21 mouse cellular contexts compared by ENCODE assay signal in genomic region chr3:100506715-100507114, GRCm38 (mm10). TPM values are rescaled to one million over a fixed set of nuclear protein-coding genes. Genes with fewer than 3 reads are reported as not detected.
A peak's percentile ranks its signal among the peaks of the same experiment; 100 is the strongest.
DNase-seq lines count a peak whose midpoint lies in the region; ATAC-seq lines count a peak whose summit lies in the region.
"Had no signal": no experiment of that assay in that cellular context is flagged by ENCODE, and none has a peak within 500 bp of the region (broad histone marks: within the 10 kb centered on the region; RNA-seq: fewer than 3 reads in every experiment).

No protein-coding gene starts in this region.

- DNase-seq in embryo, embryonic 10.5 days (ENCODE audit: low spot score): peak; percentile 30
- DNase-seq in embryo, embryonic 11 days: no peak
- peak; percentile 27 for DNase-seq in embryonic facial prominence, embryonic 10.5 days (ENCODE audit: low spot score)
- DNase-seq in heart, adult 18-20 months: no peak
- DNase-seq: cerebellum, adult 9-11 months; kidney, postnatal 4 days; right cerebral cortex, postnatal 4 days had no signal

- H3K4me1 ChIP-seq in embryonic facial prominence, embryonic 10.5 days: peaks cover 9% of the 10 kb centered on the region; the same call in 1 of the 2 replicates
- peaks cover 11% of the 10 kb centered on the region for H3K4me1 ChIP-seq in liver, embryonic 12.5 days
- H3K4me1 ChIP-seq in forebrain, embryonic 13.5 days: no peaks in the 10 kb centered on the region
- H3K4me1 ChIP-seq in midbrain, embryonic 15.5 days: no peaks in the 10 kb centered on the region
- H3K4me1 ChIP-seq: forebrain, embryonic 15.5 days; heart, embryonic 13.5 days; hindbrain, embryonic 15.5 days; limb, embryonic 13.5 days had no signal

- peak overlapping the region; percentile 51; the same call in 1 of the 2 replicates for H3K27ac ChIP-seq in embryonic facial prominence, embryonic 10.5 days (replicated peaks)
- H3K27ac ChIP-seq in liver, embryonic 12.5 days: no peak overlapping the region
- no peak overlapping the region for H3K27ac ChIP-seq in forebrain, embryonic 13.5 days
- no peak overlapping the region for H3K27ac ChIP-seq in midbrain, embryonic 15.5 days
- H3K27ac ChIP-seq: forebrain, embryonic 15.5 days; heart, embryonic 13.5 days; hindbrain, embryonic 15.5 days; limb, embryonic 13.5 days had no signal

- no peak overlapping the region for H3K4me3 ChIP-seq in embryonic facial prominence, embryonic 10.5 days
- no peak overlapping the region for H3K4me3 ChIP-seq in liver, embryonic 12.5 days
- no peak overlapping the region for H3K4me3 ChIP-seq in forebrain, embryonic 13.5 days
- no peak overlapping the region for H3K4me3 ChIP-seq in midbrain, embryonic 15.5 days
- H3K4me3 ChIP-seq: erythroblast, embryonic 14.5 days; forebrain, embryonic 15.5 days; heart, embryonic 13.5 days; hindbrain, embryonic 15.5 days; limb, embryonic 13.5 days; megakaryocyte, embryonic 14.5 days had no signal

- H3K27me3 ChIP-seq in embryonic facial prominence, embryonic 10.5 days (replicated peaks; ENCODE audit: low read depth, poor library complexity, severe bottlenecking): no peaks in the 10 kb centered on the region
- peaks cover 14% of the 10 kb centered on the region for H3K27me3 ChIP-seq in liver, embryonic 12.5 days (replicated peaks)
- H3K27me3 ChIP-seq in forebrain, embryonic 13.5 days: no peaks in the 10 kb centered on the region
- H3K27me3 ChIP-seq in midbrain, embryonic 15.5 days (replicated peaks): no peaks in the 10 kb centered on the region
- H3K27me3 ChIP-seq: forebrain, embryonic 15.5 days; heart, embryonic 13.5 days; hindbrain, embryonic 15.5 days; limb, embryonic 13.5 days had no signal

- H3K9ac ChIP-seq in liver, embryonic 12.5 days: no peak overlapping the region
- no peak overlapping the region for H3K9ac ChIP-seq in forebrain, embryonic 13.5 days
- no peak overlapping the region for H3K9ac ChIP-seq in midbrain, embryonic 15.5 days
- H3K9ac ChIP-seq: forebrain, embryonic 15.5 days; heart, embryonic 13.5 days; hindbrain, embryonic 15.5 days; limb, embryonic 13.5 days had no signal

- 80% methylated on average over 2 of the region's 2 CpGs for WGBS in embryonic facial prominence, embryonic 10.5 days
- WGBS in liver, embryonic 12.5 days (ENCODE audit: insufficient replicate concordance): 47% methylated on average over 2 of the region's 2 CpGs
- WGBS in forebrain, embryonic 13.5 days: 84% methylated on average over 2 of the region's 2 CpGs
- WGBS in midbrain, embryonic 15.5 days: 83% methylated on average over 2 of the region's 2 CpGs

- peak; percentile 75 for ATAC-seq in liver, embryonic 12.5 days
- peak; percentile 67 for ATAC-seq in megakaryocyte-erythroid progenitor cell, adult 5-6 weeks (replicated peaks; ENCODE audit: low FRiP score, low TSS enrichment, poor library complexity, severe bottlenecking)
- ATAC-seq in forebrain, embryonic 13.5 days: no peak
- no peak for ATAC-seq in midbrain, embryonic 15.5 days (replicated peaks)
- ATAC-seq: forebrain, embryonic 15.5 days; intestine, embryonic 16.5 days; lung, postnatal 0 days; midbrain, embryonic 16.5 days had no signal

- no peaks in the 10 kb centered on the region for H3K9me3 ChIP-seq in embryonic facial prominence, embryonic 10.5 days
- no peaks in the 10 kb centered on the region for H3K9me3 ChIP-seq in liver, embryonic 12.5 days (replicated peaks)
- no peaks in the 10 kb centered on the region for H3K9me3 ChIP-seq in forebrain, embryonic 13.5 days (replicated peaks)
- no peaks in the 10 kb centered on the region for H3K9me3 ChIP-seq in midbrain, embryonic 15.5 days
- H3K9me3 ChIP-seq: forebrain, embryonic 15.5 days; G1E; heart, embryonic 13.5 days; hindbrain, embryonic 15.5 days; limb, embryonic 13.5 days had no signal

- H3K36me3 ChIP-seq in embryonic facial prominence, embryonic 10.5 days (replicated peaks): no peaks in the 10 kb centered on the region
- no peaks in the 10 kb centered on the region for H3K36me3 ChIP-seq in liver, embryonic 12.5 days
- H3K36me3 ChIP-seq in forebrain, embryonic 13.5 days (ENCODE audit: poor library complexity, severe bottlenecking): no peaks in the 10 kb centered on the region
- no peaks in the 10 kb centered on the region for H3K36me3 ChIP-seq in midbrain, embryonic 15.5 days (replicated peaks)
- H3K36me3 ChIP-seq: forebrain, embryonic 15.5 days; G1E; heart, embryonic 13.5 days; hindbrain, embryonic 15.5 days; limb, embryonic 13.5 days had no signal

- H3K4me2 ChIP-seq in liver, embryonic 12.5 days: no peak overlapping the region
- H3K4me2 ChIP-seq in forebrain, embryonic 13.5 days: no peak overlapping the region
- H3K4me2 ChIP-seq in midbrain, embryonic 15.5 days: no peak overlapping the region
- H3K4me2 ChIP-seq: forebrain, embryonic 15.5 days; heart, embryonic 13.5 days; hindbrain, embryonic 15.5 days; limb, embryonic 13.5 days had no signal

RNA-seq across cellular contexts. Expression of gene Tent5c, which starts 17.6 kb away (rescaled TPM):
- 1.2 and 1.7 TPM in 2 replicates for polyA plus RNA-seq in embryonic facial prominence, embryonic 10.5 days (2016; fragmentation: Nextera tagmentation; extraction: Ambion mirVana)
- 59.8 and 63.3 TPM in 2 replicates for polyA plus RNA-seq in liver, embryonic 12.5 days (2016; fragmentation: Nextera tagmentation; extraction: Ambion mirVana)
- total RNA-seq in megakaryocyte-erythroid progenitor cell, adult 5-6 weeks (2014; fragmentation: Nextera tagmentation): 6.6 and 7.5 TPM in 2 replicates
- total RNA-seq in megakaryocyte-erythroid progenitor cell, adult 5-6 weeks (2017): 3.0 and 13.1 TPM in 2 replicates
- polyA plus RNA-seq in forebrain, embryonic 13.5 days (2015; fragmentation: Nextera tagmentation; extraction: Ambion mirVana): 3.0 and 3.4 TPM in 2 replicates
- polyA plus RNA-seq in midbrain, embryonic 15.5 days (2015; fragmentation: Nextera tagmentation; extraction: Ambion mirVana): 4.0 and 4.1 TPM in 2 replicates
- total RNA-seq in heart, adult 18-20 months (2021): 10 to 100 TPM; 24.2 to 25.7 TPM

Comparison
In these comparisons a context has a peak if more than half of its experiments do, and no peak if none do; other contexts are left out.
1. DNase-seq: peak in embryo, embryonic 10.5 days (single experiment) and embryonic facial prominence, embryonic 10.5 days (single experiment); none in embryo, embryonic 11 days (single experiment) and heart, adult 18-20 months (0 of 2).
2. ATAC-seq: peak in liver, embryonic 12.5 days (single experiment) and megakaryocyte-erythroid progenitor cell, adult 5-6 weeks (single experiment); none in forebrain, embryonic 13.5 days (single experiment) and midbrain, embryonic 15.5 days (single experiment).
3. RNA of gene Tent5c, which starts 17.6 kb away (polyA plus RNA-seq): 59.8 to 63.3 TPM in liver, embryonic 12.5 days; 4.0 to 4.1 TPM in midbrain, embryonic 15.5 days, 3.0 to 3.4 TPM in forebrain, embryonic 13.5 days and 1.2 to 1.7 TPM in embryonic facial prominence, embryonic 10.5 days; every median in the first group is over 10 times any median in the second.